Mouse (Mus musculus) heart, adult 18-20 months (tissue): ENCODE measurements at regions not wholly inside any gene's neighbourhood (a gene's known extent, or its start where the extent isn't known, plus 50 kb on each side); places are given as distances from the start of the nearest gene placed in this dataset.

Experiments
- DNase-seq, 2 experiments: peaks; one replicate each; pipeline ENCODE4 v3.0.0; 2021 to 2022; ENCODE audit warnings: mixed read lengths in 1 of 2

GRCm38 (mm10) chr4:3049972-3050846 is 116.9 kb upstream of the Vmn1r2 start:
- DNase-seq: peak in 1 of 2 experiments; percentile 0

DNA sequence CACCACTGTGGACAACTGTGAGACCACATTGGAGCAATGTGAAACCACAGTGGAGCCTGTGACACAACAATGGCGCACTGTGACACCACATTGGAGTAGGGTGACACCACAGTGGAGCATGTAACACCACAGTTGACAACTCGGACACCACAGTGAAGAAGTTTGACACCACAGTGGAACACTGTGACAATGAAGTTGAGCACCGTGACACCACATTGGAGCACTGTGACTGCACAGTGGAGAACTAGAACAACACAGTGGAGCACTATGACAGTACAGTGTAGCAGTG is 116.3 kb upstream of the Vmn1r2 start:
- peak in 1 of 2 experiments; percentile 0 for DNase-seq

GRCm38 (mm10) chr4:3051212-3051611 is 115.9 kb upstream of the Vmn1r2 start:
- peak in 1 of 2 experiments; percentile 0 for DNase-seq

- DNase-seq: peak; percentile 1 to 9
These were observed 114.6 kb upstream of the Vmn1r2 start for GRCm38 (mm10) chr4:3052314-3053059.

DNA sequence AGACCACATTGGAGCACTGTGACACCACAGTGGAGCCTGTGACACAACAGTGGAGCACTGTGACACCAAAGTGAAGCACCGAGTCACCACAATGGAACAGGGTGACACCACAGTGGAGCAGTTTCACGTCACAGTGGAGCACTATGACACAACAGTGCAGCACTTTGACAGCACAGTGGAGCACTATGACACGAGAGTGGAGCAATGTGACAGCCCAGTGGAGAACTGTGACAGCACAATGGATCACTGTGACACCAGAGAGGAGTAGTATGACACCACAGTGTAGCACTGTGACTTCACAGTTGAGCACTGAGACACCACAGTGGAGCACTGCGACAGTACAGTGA is 114.1 kb upstream of the Vmn1r2 start:
- DNase-seq: peak in 1 of 2 experiments; percentile 0

GRCm38 (mm10) chr4:3053496-3054216 is 113.5 kb upstream of the Vmn1r2 start:
- DNase-seq: no peak

DNA sequence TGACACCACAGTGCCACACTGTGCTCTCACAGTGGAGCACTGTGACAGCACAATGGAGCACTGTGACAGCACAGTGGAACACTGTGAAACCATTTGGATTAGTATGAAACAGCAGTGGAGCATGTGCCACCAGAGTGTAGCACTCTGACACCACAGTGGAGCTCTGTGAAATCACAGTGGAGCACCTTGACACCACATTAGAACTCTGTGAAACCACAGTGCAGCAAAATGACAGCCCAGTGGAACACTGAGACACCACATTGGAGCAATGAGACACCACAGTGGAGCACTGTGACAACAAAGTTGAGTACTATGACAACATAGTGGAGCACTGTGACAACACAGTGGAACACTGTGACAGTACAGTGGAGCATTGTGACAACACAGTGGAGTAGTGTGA is 112.2 kb upstream of the Vmn1r2 start:
- DNase-seq: peak; percentile 0

DNA sequence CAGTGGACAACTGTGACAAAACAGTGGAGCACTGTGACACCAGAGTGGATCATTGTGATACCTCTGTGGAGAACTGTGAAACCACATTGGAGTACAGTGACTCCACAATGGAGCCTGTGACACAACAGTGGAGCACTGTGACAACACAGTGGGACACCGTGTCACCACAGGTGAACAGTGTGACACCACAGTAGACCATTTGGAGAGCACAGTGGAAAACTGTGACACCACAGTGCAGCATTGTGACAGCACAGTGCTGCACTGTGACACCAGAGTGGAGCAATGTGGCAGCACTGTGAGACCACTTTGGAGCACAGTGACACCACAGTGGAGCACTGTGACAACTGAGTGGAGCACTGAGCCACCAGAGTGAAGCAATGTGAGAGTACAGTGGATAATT is 111.7 kb upstream of the Vmn1r2 start:
- peak in 1 of 2 experiments; percentile 0 for DNase-seq

DNA sequence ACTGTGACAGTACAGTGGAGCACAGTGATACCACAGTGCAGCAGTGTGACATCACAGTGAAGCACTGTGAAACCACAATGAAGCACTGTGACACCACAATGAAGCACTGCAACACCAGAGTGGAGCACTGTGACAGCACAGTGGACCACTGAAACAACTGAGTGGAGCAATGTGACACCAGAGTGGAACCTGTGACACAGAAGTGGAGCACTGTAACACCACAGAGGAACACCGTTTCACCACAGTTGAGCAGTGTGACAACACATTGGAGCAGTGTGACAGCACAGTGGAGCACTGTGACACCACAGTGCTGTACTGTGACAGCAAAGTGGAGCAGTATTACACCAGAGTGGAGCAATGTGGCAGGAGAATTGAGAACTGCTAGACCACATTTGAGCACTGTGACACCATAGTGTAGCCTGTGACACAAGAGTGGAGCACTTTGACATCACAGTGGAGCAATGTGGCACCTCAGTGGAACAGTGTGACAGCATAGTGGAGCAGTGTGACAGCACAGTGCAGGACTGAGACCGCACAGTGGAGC is 107.5 kb upstream of the Vmn1r2 start:
- peak; percentile 0 for DNase-seq

GRCm38 (mm10) chr4:3062027-3062605 is 105.0 kb upstream of the Vmn1r2 start:
- peak in 1 of 2 experiments; percentile 0 for DNase-seq

DNA sequence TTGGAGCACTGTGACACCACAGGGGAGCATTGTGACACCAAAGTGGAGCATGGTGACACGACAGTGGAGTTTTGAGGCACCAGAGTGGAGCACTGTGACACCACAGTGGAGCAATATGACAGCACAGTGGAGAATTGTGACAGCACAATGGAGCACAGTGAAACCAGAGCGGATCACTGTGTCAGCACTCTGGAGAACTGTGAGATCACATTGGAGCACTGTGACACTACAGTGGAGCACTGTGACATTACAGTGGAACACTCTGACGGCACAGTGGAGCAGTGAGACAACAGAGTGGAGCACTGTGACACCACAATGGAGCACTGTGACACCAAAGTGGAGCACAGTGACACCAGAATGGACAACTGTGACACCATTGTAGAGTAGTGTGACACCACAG is 103.2 kb upstream of the Vmn1r2 start:
- DNase-seq: no peak

DNA sequence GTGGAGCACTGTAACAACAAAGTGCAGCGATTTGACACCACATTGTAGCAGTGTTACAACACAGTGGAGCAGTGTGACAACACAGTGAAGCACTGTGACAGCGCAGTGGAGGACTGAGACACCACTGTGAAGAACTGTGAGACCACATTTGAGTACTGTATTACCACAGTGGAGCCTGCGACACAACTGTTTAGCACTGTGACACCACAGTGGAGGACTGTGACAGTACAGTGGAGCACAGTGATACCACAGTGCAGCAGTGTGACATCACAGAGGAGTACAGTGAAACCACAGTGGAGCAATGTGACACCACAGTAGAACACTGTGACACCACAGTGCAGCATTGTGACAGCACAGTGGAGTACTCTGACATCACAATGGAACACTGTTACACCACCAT is 102.5 kb upstream of the Vmn1r2 start:
- no peak for DNase-seq

GRCm38 (mm10) chr4:3065335-3065734 is 101.8 kb upstream of the Vmn1r2 start:
- peak; percentile 0 to 1 for DNase-seq

DNA sequence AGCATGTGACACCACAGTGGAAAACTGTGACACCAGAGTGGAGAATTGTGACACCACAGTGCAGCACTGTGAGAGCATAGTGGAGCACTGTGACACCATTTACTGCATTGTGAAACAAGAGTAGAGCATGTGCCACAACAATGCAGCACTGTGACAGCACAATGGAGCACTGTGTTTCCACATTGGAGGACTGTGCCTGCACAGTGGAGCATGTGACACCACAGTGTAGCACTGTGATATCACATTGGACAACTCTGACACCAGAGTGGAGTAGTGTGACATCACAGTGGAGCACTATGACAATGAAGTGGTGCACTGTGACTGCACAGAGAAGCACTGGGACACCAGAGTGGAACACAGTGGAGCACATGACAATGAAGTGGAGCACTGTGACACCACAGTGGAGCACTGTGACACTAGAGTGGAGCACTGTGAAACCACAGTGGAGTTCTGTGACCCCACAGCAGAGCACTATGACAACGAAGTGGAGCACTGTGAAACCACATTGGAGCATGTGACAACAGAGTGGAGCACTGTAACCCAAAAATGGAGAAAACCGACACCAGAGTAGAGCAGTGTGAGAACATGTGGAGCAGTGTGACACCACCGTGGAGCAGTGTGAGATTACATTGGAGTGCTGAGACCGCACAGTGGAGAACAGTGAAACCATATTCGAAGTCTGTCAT is 100.9 kb upstream of the Vmn1r2 start:
- DNase-seq: peak in 1 of 2 experiments; percentile 0

DNA sequence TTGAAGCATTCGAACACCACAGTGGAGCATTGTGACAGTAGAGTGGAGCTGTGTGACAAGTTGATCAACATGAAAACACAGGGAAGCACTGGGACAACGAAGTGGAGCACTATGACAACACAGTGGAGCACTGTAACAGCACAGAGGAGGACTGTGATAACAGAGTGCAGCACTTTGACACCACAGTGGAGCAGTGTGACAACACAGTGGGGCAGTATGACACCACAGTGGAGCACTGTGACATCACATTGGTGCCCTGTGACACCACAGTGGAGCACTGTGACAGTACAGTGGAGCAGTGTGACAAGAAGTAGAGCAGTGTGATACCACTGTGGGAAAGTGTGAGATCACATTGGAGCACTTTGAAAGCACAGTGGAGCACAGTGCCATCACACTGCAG is 99.9 kb upstream of the Vmn1r2 start:
- peak in 1 of 2 experiments; percentile 0 for DNase-seq

DNA sequence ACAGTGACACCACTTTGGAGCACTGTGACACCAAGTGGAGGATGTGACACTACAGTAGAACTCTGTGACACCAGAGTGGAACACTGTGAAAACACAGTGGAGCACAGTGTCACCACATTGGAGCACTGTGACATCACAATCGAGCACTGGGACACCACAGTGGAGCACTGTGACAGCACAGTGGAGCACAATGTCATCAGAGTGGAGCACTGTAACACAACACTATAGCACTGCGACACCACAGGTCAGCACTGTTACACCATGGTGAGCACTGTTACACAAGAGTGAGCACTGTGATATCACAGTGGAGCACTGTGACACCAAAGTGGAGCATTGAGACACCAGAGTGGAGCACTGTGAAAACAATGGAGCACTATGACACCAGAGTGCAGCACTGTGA is 99.5 kb upstream of the Vmn1r2 start:
- peak; percentile 12 to 19 for DNase-seq

- peak; percentile 0 for DNase-seq
These were observed 98.6 kb upstream of the Vmn1r2 start for GRCm38 (mm10) chr4:3068306-3069223.

DNA sequence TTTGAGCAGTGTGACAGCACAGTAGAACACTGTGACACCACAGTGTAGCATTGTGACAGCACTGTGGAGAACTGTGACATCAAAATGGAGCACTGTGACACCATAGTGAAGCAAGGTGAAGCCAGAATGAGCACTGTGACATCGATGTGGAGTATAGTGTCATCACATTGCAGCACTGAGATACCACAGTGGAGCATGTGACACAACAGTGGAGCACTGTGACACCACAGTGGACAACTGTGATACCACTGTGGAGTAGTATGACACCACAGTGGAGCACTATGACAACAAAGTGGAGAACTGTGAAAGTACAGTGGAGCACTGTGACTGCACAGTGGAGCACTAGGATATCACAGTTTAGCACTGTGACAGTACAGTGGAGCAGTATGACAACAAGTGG is 97.8 kb upstream of the Vmn1r2 start:
- DNase-seq: peak in 1 of 2 experiments; percentile 0

- DNase-seq: peak in 1 of 2 experiments; percentile 0
These were observed 95.8 kb upstream of the Vmn1r2 start for GRCm38 (mm10) chr4:3071326-3071725.

GRCm38 (mm10) chr4:3079901-3080300 is 87.2 kb upstream of the Vmn1r2 start:
- DNase-seq: no peak
